Mouse (Mus musculus): ENCODE data around the gene Gm28047.

The Gm28047 gene

GRCm38 (mm10) chr15:102516728-102517404, 108.0 kb downstream of the Gm28047 start, which contains the start of gene Map3k12:
Gene Map3k12, minus strand, starts transcription at chr15:102517064.
- in situ Hi-C loops (cut with MboI, MseI): loop anchor here in 1 of 2 experiments (25.0 kb wide), 1 partner anchor 720 kb away; the partner anchor contains the start of genes Cbx5 and Hnrnpa1

GRCm38 (mm10) chr15:102516293-102516692, 108.6 kb downstream of the Gm28047 start:
- in situ Hi-C loops (cut with MboI, MseI): loop anchor here in 1 of 2 experiments (25.0 kb wide), 1 partner anchor 721 kb away; the partner anchor contains the start of genes Cbx5 and Hnrnpa1

- in situ Hi-C loops (cut with MboI, MseI): loop anchor here in 1 of 2 experiments (25.0 kb wide), 1 partner anchor 722 kb away; the partner anchor contains the start of genes Cbx5 and Hnrnpa1
These were observed 109.1 kb downstream of the Gm28047 start for GRCm38 (mm10) chr15:102515791-102516190.

GRCm38 (mm10) chr15:102515261-102515660, 109.6 kb downstream of the Gm28047 start:
- in situ Hi-C loops (cut with MboI, MseI): loop anchor here in 1 of 2 experiments (25.0 kb wide), 1 partner anchor 722 kb away; the partner anchor contains the start of genes Cbx5 and Hnrnpa1

GRCm38 (mm10) chr15:102513004-102513403, 111.9 kb downstream of the Gm28047 start:
- in situ Hi-C loops (cut with MboI, MseI): loop anchor here in 1 of 2 experiments (25.0 kb wide), 1 partner anchor 724 kb away; the partner anchor contains the start of genes Cbx5 and Hnrnpa1

GRCm38 (mm10) chr15:102512471-102512870, 112.4 kb downstream of the Gm28047 start:
- in situ Hi-C loops (cut with MboI, MseI): loop anchor here in 1 of 2 experiments (25.0 kb wide), 1 partner anchor 725 kb away; the partner anchor contains the start of genes Cbx5 and Hnrnpa1

GRCm38 (mm10) chr15:102512010-102512409, 112.9 kb downstream of the Gm28047 start:
- in situ Hi-C loops (cut with MboI, MseI): loop anchor here in 1 of 2 experiments (25.0 kb wide), 1 partner anchor 725 kb away; the partner anchor contains the start of genes Cbx5 and Hnrnpa1

GRCm38 (mm10) chr15:102511285-102511833, 113.5 kb downstream of the Gm28047 start:
- in situ Hi-C loops (cut with MboI, MseI): loop anchor here in 1 of 2 experiments (25.0 kb wide), 1 partner anchor 726 kb away; the partner anchor contains the start of genes Cbx5 and Hnrnpa1

- in situ Hi-C loops (cut with MboI, MseI): loop anchor here in 1 of 2 experiments (25.0 kb wide), 1 partner anchor 727 kb away; the partner anchor contains the start of genes Cbx5 and Hnrnpa1
These were observed 114.1 kb downstream of the Gm28047 start for GRCm38 (mm10) chr15:102510590-102511284.

GRCm38 (mm10) chr15:102510110-102510509, 114.8 kb downstream of the Gm28047 start:
- in situ Hi-C loops (cut with MboI, MseI): loop anchor here in 1 of 2 experiments (25.0 kb wide), 1 partner anchor 727 kb away; the partner anchor contains the start of genes Cbx5 and Hnrnpa1

- in situ Hi-C loops (cut with MboI, MseI): loop anchor here (10.0 to 25.0 kb wide), 2 partner anchors 424 to 729 kb away; partner anchors contain the start of genes Cbx5 (in 1 of the 2) and Hnrnpa1 (in 1 of the 2)
These were observed 116.5 kb downstream of the Gm28047 start for GRCm38 (mm10) chr15:102508336-102508735.

GRCm38 (mm10) chr15:102507561-102507960, 117.3 kb downstream of the Gm28047 start:
- in situ Hi-C loops (cut with MboI, MseI): loop anchor here (10.0 to 25.0 kb wide), 2 partner anchors 423 to 730 kb away; partner anchors contain the start of genes Cbx5 (in 1 of the 2) and Hnrnpa1 (in 1 of the 2)

- in situ Hi-C loops (cut with MboI, MseI): loop anchor here (10.0 to 25.0 kb wide), 2 partner anchors 422 to 730 kb away; partner anchors contain the start of genes Cbx5 (in 1 of the 2) and Hnrnpa1 (in 1 of the 2)
These were observed 118.0 kb downstream of the Gm28047 start for GRCm38 (mm10) chr15:102506864-102507263.

GRCm38 (mm10) chr15:102506464-102506830, 118.4 kb downstream of the Gm28047 start:
- in situ Hi-C loops (cut with MboI, MseI): loop anchor here (10.0 to 25.0 kb wide), 2 partner anchors 422 to 731 kb away; partner anchors contain the start of genes Cbx5 (in 1 of the 2) and Hnrnpa1 (in 1 of the 2)

GRCm38 (mm10) chr15:102505770-102506463, 119.0 kb downstream of the Gm28047 start:
- in situ Hi-C loops (cut with MboI, MseI): loop anchor here (10.0 to 25.0 kb wide), 2 partner anchors 421 to 731 kb away; partner anchors contain the start of genes Cbx5 (in 1 of the 2) and Hnrnpa1 (in 1 of the 2)

GRCm38 (mm10) chr15:102505073-102505769, 119.6 kb downstream of the Gm28047 start:
- in situ Hi-C loops (cut with MboI, MseI): loop anchor here (10.0 to 25.0 kb wide), 2 partner anchors 420 to 732 kb away; partner anchors contain the start of genes Cbx5 (in 1 of the 2) and Hnrnpa1 (in 1 of the 2)

- in situ Hi-C loops (cut with MboI, MseI): loop anchor here (10.0 to 25.0 kb wide), 2 partner anchors 419 to 733 kb away; partner anchors contain the start of genes Cbx5 (in 1 of the 2) and Hnrnpa1 (in 1 of the 2)
These were observed 120.7 kb downstream of the Gm28047 start for GRCm38 (mm10) chr15:102503924-102504782.

- in situ Hi-C loops (cut with MboI, MseI): loop anchor here (10.0 to 25.0 kb wide), 2 partner anchors 419 to 734 kb away; partner anchors contain the start of genes Cbx5 (in 1 of the 2) and Hnrnpa1 (in 1 of the 2)
These were observed 121.4 kb downstream of the Gm28047 start, which contains the start of gene Gm10337 for GRCm38 (mm10) chr15:102503447-102503846. Gene Gm10337, plus strand, starts transcription at chr15:102503722.
